Mouse (Mus musculus): ENCODE results near the gene Trpv3. TPM values are rescaled to one million over a fixed set of nuclear protein-coding genes. Genes with fewer than 3 reads are reported as not detected.

Trpv3 gene
- polyA plus RNA-seq, 1 experiment from 2014 or later, result 0.12 TPM

- WGBS, result 77% methylated on average over 5 of the region's 5 CpGs
- no peak for ATAC-seq (ENCODE audit: low FRiP score, low TSS enrichment)
Measured at GRCm38 (mm10) chr11:73233992-73234391, 33.2 kb upstream of the Trpv3 start, which contains the start of gene Trpv1. Gene Trpv1, plus strand, starts transcription at chr11:73234292.

GRCm38 (mm10) chr11:73235990-73236701 is 31.0 kb upstream of the Trpv3 start:
- ATAC-seq (ENCODE audit: low FRiP score, low TSS enrichment) (no peak), DNase-seq (peak; percentile 35)
- Histone ChIP-seq H3K9ac (replicated peaks; ENCODE audit: low read length) (no peak overlapping the region), H3K36me3 (ENCODE audit: control insufficient read depth, insufficient read depth, low read length) (no peaks in the 10 kb centered on the region), H3K4me2 (ENCODE audit: low read length) (no peak overlapping the region), H3K9me3 (ENCODE audit: control insufficient read depth, low read length) (no peaks in the 10 kb centered on the region), H3K27ac (replicated peaks; ENCODE audit: low read depth, low read length) (no peak overlapping the region), H3K27me3 (ENCODE audit: control insufficient read depth, insufficient read depth, low read length) (no peaks in the 10 kb centered on the region), H3K4me1 (ENCODE audit: control insufficient read depth, insufficient read depth, low read length) (no peaks in the 10 kb centered on the region), H3K4me3 (replicated peaks; ENCODE audit: low read depth, low read length) (no peak overlapping the region)
- 42% methylated on average over 5 of the region's 5 CpGs for WGBS

More at GRCm38 (mm10) chr11:73233992-73234391, 33.2 kb upstream of the Trpv3 start, which contains the start of gene Trpv1:
- H3K27me3 ChIP-seq (ENCODE audit: control insufficient read depth, insufficient read depth, low read length), result no peaks in the 10 kb centered on the region
- no peak within 1 kb of the TSS for H3K27ac ChIP-seq (replicated peaks; ENCODE audit: low read depth, low read length)
- H3K9me3 ChIP-seq (ENCODE audit: control insufficient read depth, low read length), result no peaks in the 10 kb centered on the region
- no peaks in the 10 kb centered on the region for H3K36me3 ChIP-seq (ENCODE audit: control insufficient read depth, insufficient read depth, low read length)
- no peak within 1 kb of the TSS for H3K4me3 ChIP-seq (replicated peaks; ENCODE audit: low read depth, low read length)
- no peak within 1 kb of the TSS for H3K4me2 ChIP-seq (ENCODE audit: low read length)
- DNase-seq, result peak; percentile 2
- H3K9ac ChIP-seq (replicated peaks; ENCODE audit: low read length), result no peak within 1 kb of the TSS
- H3K4me1 ChIP-seq (ENCODE audit: control insufficient read depth, insufficient read depth, low read length), result no peaks in the 10 kb centered on the region

DNA sequence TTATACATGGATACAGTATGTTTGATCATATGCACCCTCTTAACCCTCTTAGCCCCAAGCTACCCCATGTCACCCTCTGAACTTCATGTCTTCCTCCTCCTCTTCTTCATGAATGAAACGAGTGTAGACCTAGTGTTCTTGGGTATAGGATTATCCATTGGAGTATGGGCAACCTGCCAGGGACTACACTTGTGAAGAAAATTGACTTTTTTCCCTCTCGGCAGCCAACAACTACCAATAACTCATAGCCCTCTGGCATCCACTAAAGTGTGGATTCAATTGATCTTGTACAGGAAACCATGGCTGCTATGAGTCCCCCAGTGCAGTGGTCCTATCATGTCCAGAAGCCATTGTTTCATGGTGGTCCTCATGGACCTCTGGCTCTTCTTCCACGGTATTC is 30.5 kb upstream of the Trpv3 start:
- H3K36me3 ChIP-seq (ENCODE audit: control insufficient read depth, insufficient read depth, low read length), result no peaks in the 10 kb centered on the region
- no peak for DNase-seq
- ATAC-seq (ENCODE audit: low FRiP score, low TSS enrichment), result no peak
- no peaks in the 10 kb centered on the region for H3K9me3 ChIP-seq (ENCODE audit: control insufficient read depth, low read length)
- no peaks in the 10 kb centered on the region for H3K27me3 ChIP-seq (ENCODE audit: control insufficient read depth, insufficient read depth, low read length)
- no peaks in the 10 kb centered on the region for H3K4me1 ChIP-seq (ENCODE audit: control insufficient read depth, insufficient read depth, low read length)
- H3K4me2 ChIP-seq (ENCODE audit: low read length), result no peak overlapping the region
- no peak overlapping the region for H3K4me3 ChIP-seq (replicated peaks; ENCODE audit: low read depth, low read length)
- H3K9ac ChIP-seq (replicated peaks; ENCODE audit: low read length), result no peak overlapping the region
- no peak overlapping the region for H3K27ac ChIP-seq (replicated peaks; ENCODE audit: low read depth, low read length)
- WGBS, result 75% methylated on average over 3 of the region's 3 CpGs

GRCm38 (mm10) chr11:73242199-73242598 is 25.0 kb upstream of the Trpv3 start:
- no peak overlapping the region for H3K27ac ChIP-seq (replicated peaks; ENCODE audit: low read depth, low read length)
- H3K27me3 ChIP-seq (ENCODE audit: control insufficient read depth, insufficient read depth, low read length), result no peaks in the 10 kb centered on the region
- DNase-seq, result no peak
- 85% methylated on average over 6 of the region's 6 CpGs for WGBS
- no peaks in the 10 kb centered on the region for H3K9me3 ChIP-seq (ENCODE audit: control insufficient read depth, low read length)
- no peak overlapping the region for H3K9ac ChIP-seq (replicated peaks; ENCODE audit: low read length)
- H3K4me2 ChIP-seq (ENCODE audit: low read length), result no peak overlapping the region
- ATAC-seq (ENCODE audit: low FRiP score, low TSS enrichment), result no peak
- no peak overlapping the region for H3K4me3 ChIP-seq (replicated peaks; ENCODE audit: low read depth, low read length)
- H3K4me1 ChIP-seq (ENCODE audit: control insufficient read depth, insufficient read depth, low read length), result no peaks in the 10 kb centered on the region
- H3K36me3 ChIP-seq (ENCODE audit: control insufficient read depth, insufficient read depth, low read length), result no peaks in the 10 kb centered on the region

- Histone ChIP-seq H3K9ac (replicated peaks; ENCODE audit: low read length) (no peak overlapping the region), H3K36me3 (ENCODE audit: control insufficient read depth, insufficient read depth, low read length) (no peaks in the 10 kb centered on the region), H3K4me2 (ENCODE audit: low read length) (no peak overlapping the region), H3K27me3 (ENCODE audit: control insufficient read depth, insufficient read depth, low read length) (no peaks in the 10 kb centered on the region), H3K4me3 (replicated peaks; ENCODE audit: low read depth, low read length) (no peak overlapping the region), H3K27ac (replicated peaks; ENCODE audit: low read depth, low read length) (no peak overlapping the region), H3K9me3 (ENCODE audit: control insufficient read depth, low read length) (no peaks in the 10 kb centered on the region), H3K4me1 (ENCODE audit: control insufficient read depth, insufficient read depth, low read length) (no peaks in the 10 kb centered on the region)
- ATAC-seq (ENCODE audit: low FRiP score, low TSS enrichment) (no peak), DNase-seq (no peak)
- 86% methylated on average over 4 of the region's 4 CpGs for WGBS
Measured at GRCm38 (mm10) chr11:73242777-73243176, 24.4 kb upstream of the Trpv3 start.

- Histone ChIP-seq H3K27ac (replicated peaks; ENCODE audit: low read depth, low read length) (no peak overlapping the region), H3K4me1 (ENCODE audit: control insufficient read depth, insufficient read depth, low read length) (no peaks in the 10 kb centered on the region), H3K4me3 (replicated peaks; ENCODE audit: low read depth, low read length) (no peak overlapping the region), H3K27me3 (ENCODE audit: control insufficient read depth, insufficient read depth, low read length) (no peaks in the 10 kb centered on the region), H3K36me3 (ENCODE audit: control insufficient read depth, insufficient read depth, low read length) (no peaks in the 10 kb centered on the region), H3K9ac (replicated peaks; ENCODE audit: low read length) (no peak overlapping the region), H3K9me3 (ENCODE audit: control insufficient read depth, low read length) (no peaks in the 10 kb centered on the region), H3K4me2 (ENCODE audit: low read length) (no peak overlapping the region)
- DNase-seq (no peak), ATAC-seq (ENCODE audit: low FRiP score, low TSS enrichment) (no peak)
- 77% methylated on average over 4 of the region's 4 CpGs for WGBS
Measured at GRCm38 (mm10) chr11:73257362-73257945, 9.7 kb upstream of the Trpv3 start.

- Histone ChIP-seq H3K4me2 (ENCODE audit: low read length) (no peak overlapping the region), H3K27ac (replicated peaks; ENCODE audit: low read depth, low read length) (no peak overlapping the region), H3K9ac (replicated peaks; ENCODE audit: low read length) (no peak overlapping the region), H3K27me3 (ENCODE audit: control insufficient read depth, insufficient read depth, low read length) (no peaks in the 10 kb centered on the region), H3K4me3 (replicated peaks; ENCODE audit: low read depth, low read length) (no peak overlapping the region), H3K9me3 (ENCODE audit: control insufficient read depth, low read length) (no peaks in the 10 kb centered on the region), H3K4me1 (ENCODE audit: control insufficient read depth, insufficient read depth, low read length) (no peaks in the 10 kb centered on the region), H3K36me3 (ENCODE audit: control insufficient read depth, insufficient read depth, low read length) (no peaks in the 10 kb centered on the region)
- no peak for ATAC-seq (ENCODE audit: low FRiP score, low TSS enrichment)
- no peak for DNase-seq
Measured at GRCm38 (mm10) chr11:73258664-73259063, 8.5 kb upstream of the Trpv3 start.

GRCm38 (mm10) chr11:73260457-73260856 is 6.7 kb upstream of the Trpv3 start:
- no peak for ATAC-seq (ENCODE audit: low FRiP score, low TSS enrichment)
- 73% methylated on average over 3 of the region's 3 CpGs for WGBS
- H3K27me3 ChIP-seq (ENCODE audit: control insufficient read depth, insufficient read depth, low read length), result no peaks in the 10 kb centered on the region

DNA sequence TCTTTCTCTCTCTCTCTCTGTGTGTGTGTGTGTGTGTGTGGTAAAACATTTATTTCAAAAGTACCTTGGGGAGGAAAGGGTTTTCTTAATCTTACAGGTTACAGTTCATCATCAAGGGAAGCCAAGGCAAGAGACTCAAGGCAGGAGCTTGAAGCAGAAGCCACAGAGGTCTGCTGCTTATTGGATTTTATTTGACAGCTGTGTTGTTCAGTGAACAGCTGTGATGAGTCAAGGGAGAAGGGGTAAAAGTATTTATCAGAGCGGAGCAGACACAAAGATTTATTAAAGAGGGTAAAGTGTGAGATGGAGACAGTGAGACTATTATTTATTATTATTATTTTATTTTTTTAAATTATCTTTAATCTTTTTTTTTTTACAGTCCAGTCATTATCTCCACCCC is 5.8 kb upstream of the Trpv3 start:
- no peak overlapping the region for H3K4me3 ChIP-seq (replicated peaks; ENCODE audit: low read depth, low read length)
- H3K4me2 ChIP-seq (ENCODE audit: low read length), result no peak overlapping the region
- no peaks in the 10 kb centered on the region for H3K27me3 ChIP-seq (ENCODE audit: control insufficient read depth, insufficient read depth, low read length)
- WGBS, result 86% methylated on average over 1 of the region's 1 CpGs
- no peaks in the 10 kb centered on the region for H3K9me3 ChIP-seq (ENCODE audit: control insufficient read depth, low read length)
- ATAC-seq (ENCODE audit: low FRiP score, low TSS enrichment) (no peak), DNase-seq (no peak)
- no peaks in the 10 kb centered on the region for H3K4me1 ChIP-seq (ENCODE audit: control insufficient read depth, insufficient read depth, low read length)
- H3K27ac ChIP-seq (replicated peaks; ENCODE audit: low read depth, low read length), result no peak overlapping the region
- no peak overlapping the region for H3K9ac ChIP-seq (replicated peaks; ENCODE audit: low read length)
- no peaks in the 10 kb centered on the region for H3K36me3 ChIP-seq (ENCODE audit: control insufficient read depth, insufficient read depth, low read length)

More at GRCm38 (mm10) chr11:73260457-73260856, 6.7 kb upstream of the Trpv3 start:
- H3K4me3 ChIP-seq (replicated peaks; ENCODE audit: low read depth, low read length), result no peak overlapping the region
- no peak overlapping the region for H3K27ac ChIP-seq (replicated peaks; ENCODE audit: low read depth, low read length)
- H3K4me2 ChIP-seq (ENCODE audit: low read length), result no peak overlapping the region
- H3K9me3 ChIP-seq (ENCODE audit: control insufficient read depth, low read length), result no peaks in the 10 kb centered on the region
- H3K9ac ChIP-seq (replicated peaks; ENCODE audit: low read length), result no peak overlapping the region
- H3K4me1 ChIP-seq (ENCODE audit: control insufficient read depth, insufficient read depth, low read length), result no peaks in the 10 kb centered on the region
- no peak for DNase-seq
- H3K36me3 ChIP-seq (ENCODE audit: control insufficient read depth, insufficient read depth, low read length), result no peaks in the 10 kb centered on the region

All from midbrain, embryonic 14.5 days (tissue).